Mouse (Mus musculus): ENCODE measurements around the gene Kel. TPM values are rescaled to one million over a fixed set of nuclear protein-coding genes. Genes with fewer than 3 reads are reported as not detected.

Kel gene
- polyA plus RNA-seq, 1 experiment from 2014 or later: 21.7 TPM

GRCm38 (mm10) chr6:41685596-41685995 lies 18.5 kb downstream of the Kel start:
- 90% methylated on average over 3 of the region's 3 CpGs for WGBS
- no peak overlapping the region for H3K4me2 ChIP-seq
- no peak for ATAC-seq (ENCODE audit: insufficient read depth, low FRiP score, low read depth)
- H3K4me1 ChIP-seq: no peaks in the 10 kb centered on the region
- no peak overlapping the region for H3K9ac ChIP-seq
- H3K27ac ChIP-seq: no peak overlapping the region
- H3K36me3 ChIP-seq: no peaks in the 10 kb centered on the region
- no peaks in the 10 kb centered on the region for H3K9me3 ChIP-seq
- no peak overlapping the region for H3K4me3 ChIP-seq (replicated peaks)
- no peaks in the 10 kb centered on the region for H3K27me3 ChIP-seq (replicated peaks)

DNA sequence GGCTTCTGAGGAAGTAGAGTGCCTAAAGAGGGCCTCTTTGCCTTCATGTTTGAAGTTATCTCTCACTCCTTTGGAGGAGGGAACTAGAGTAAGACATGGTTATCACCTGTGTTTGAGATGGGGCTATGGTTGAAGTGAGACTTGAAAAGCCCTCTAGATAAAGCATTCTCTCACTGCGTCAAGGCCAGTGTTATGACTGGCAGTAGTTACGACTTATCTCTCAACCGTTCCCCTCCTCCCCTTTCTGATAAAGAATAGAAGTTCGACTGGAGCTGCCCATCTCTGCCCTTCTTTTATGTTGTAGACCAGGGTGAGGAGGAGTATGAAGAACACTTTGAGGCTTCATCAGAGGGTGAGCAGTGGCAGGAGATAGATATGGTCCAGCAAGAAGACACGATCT lies 19.2 kb downstream of the Kel start:
- Histone ChIP-seq H3K4me1 (no peaks in the 10 kb centered on the region), H3K36me3 (no peaks in the 10 kb centered on the region), H3K4me3 (replicated peaks) (no peak overlapping the region), H3K4me2 (no peak overlapping the region), H3K9ac (no peak overlapping the region), H3K9me3 (no peaks in the 10 kb centered on the region), H3K27ac (no peak overlapping the region), H3K27me3 (replicated peaks) (no peaks in the 10 kb centered on the region)
- no peak for ATAC-seq (ENCODE audit: insufficient read depth, low FRiP score, low read depth)
- 79% methylated on average over 5 of the region's 5 CpGs for WGBS

DNA sequence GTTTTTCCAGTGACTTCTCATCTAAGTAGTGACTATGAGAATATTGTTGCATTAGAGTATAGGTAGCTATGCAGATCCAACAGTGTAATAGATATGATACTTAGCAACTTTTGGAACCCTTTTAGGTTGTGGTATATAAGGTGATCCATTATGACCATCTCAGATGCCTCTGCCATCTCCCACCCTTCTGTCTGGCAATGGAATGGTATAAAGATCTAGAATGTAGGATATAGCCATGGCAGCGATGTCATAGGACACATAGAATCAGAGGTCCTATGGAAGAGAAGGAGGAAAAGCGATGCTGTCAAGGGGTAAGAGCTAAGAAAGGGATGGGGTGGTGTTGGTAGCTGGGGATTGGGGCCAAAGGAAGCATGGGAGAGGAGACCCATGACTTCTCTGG lies 20.0 kb downstream of the Kel start, which contains the start of gene Llcfc1:
Gene Llcfc1 (plus strand): TSS at position 301 of the 400 bp plus-strand sequence.
- Histone ChIP-seq H3K27me3 (replicated peaks) (no peaks in the 10 kb centered on the region), H3K4me2 (no peak within 1 kb of the TSS), H3K4me3 (replicated peaks) (no peak within 1 kb of the TSS), H3K36me3 (no peaks in the 10 kb centered on the region), H3K9me3 (no peaks in the 10 kb centered on the region), H3K4me1 (no peaks in the 10 kb centered on the region), H3K27ac (no peak within 1 kb of the TSS), H3K9ac (no peak within 1 kb of the TSS)
- 79% methylated on average over 2 of the region's 2 CpGs for WGBS
- ATAC-seq (ENCODE audit: insufficient read depth, low FRiP score, low read depth): no peak

DNA sequence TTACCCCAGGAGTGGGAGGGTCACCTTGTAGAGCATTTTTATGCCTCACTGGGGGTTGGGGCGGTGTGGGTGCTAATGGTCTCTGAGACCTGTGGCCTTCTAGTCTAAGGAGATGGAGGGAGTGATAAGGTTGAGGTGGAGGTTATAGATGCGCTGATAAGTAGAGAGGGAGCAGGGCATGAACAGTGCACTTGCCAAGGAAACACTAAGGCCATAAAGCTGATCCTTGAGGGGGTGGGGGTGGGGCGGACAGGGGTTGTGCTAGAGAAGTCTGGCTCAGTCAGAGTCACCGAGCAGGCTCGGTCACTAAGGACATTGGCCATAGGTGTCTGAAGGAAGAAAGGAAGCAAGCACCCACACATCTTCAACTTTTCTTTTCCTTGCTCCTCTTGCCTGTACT lies 22.5 kb downstream of the Kel start:
- ATAC-seq (ENCODE audit: insufficient read depth, low FRiP score, low read depth): no peak
- Histone ChIP-seq H3K36me3 (no peaks in the 10 kb centered on the region), H3K9ac (no peak overlapping the region), H3K27me3 (replicated peaks) (no peaks in the 10 kb centered on the region), H3K27ac (no peak overlapping the region), H3K4me2 (no peak overlapping the region), H3K4me1 (no peaks in the 10 kb centered on the region), H3K9me3 (no peaks in the 10 kb centered on the region), H3K4me3 (replicated peaks) (no peak overlapping the region)
- 71% methylated on average over 5 of the region's 5 CpGs for WGBS

- no peaks in the 10 kb centered on the region for H3K27me3 ChIP-seq (replicated peaks)
- H3K9me3 ChIP-seq: no peaks in the 10 kb centered on the region
- no peaks in the 10 kb centered on the region for H3K4me1 ChIP-seq
- no peak for ATAC-seq (ENCODE audit: insufficient read depth, low FRiP score, low read depth)
- H3K36me3 ChIP-seq: no peaks in the 10 kb centered on the region
- WGBS: 72% methylated on average over 1 of the region's 1 CpGs
- H3K4me3 ChIP-seq (replicated peaks): no peak within 1 kb of the TSS
- H3K9ac ChIP-seq: no peak within 1 kb of the TSS
- no peak within 1 kb of the TSS for H3K4me2 ChIP-seq
- H3K27ac ChIP-seq: no peak within 1 kb of the TSS
These were observed 23.5 kb downstream of the Kel start, which contains the start of gene Trpv5 for GRCm38 (mm10) chr6:41680669-41681068. TSS of gene Trpv5 (minus strand) at chr6:41680769.

GRCm38 (mm10) chr6:41676530-41676929 lies 27.6 kb downstream of the Kel start:
- ATAC-seq (ENCODE audit: insufficient read depth, low FRiP score, low read depth): no peak
- Histone ChIP-seq H3K4me3 (replicated peaks) (no peak overlapping the region), H3K9ac (no peak overlapping the region), H3K4me1 (no peaks in the 10 kb centered on the region), H3K27me3 (replicated peaks) (no peaks in the 10 kb centered on the region), H3K27ac (no peak overlapping the region), H3K9me3 (no peaks in the 10 kb centered on the region), H3K36me3 (no peaks in the 10 kb centered on the region), H3K4me2 (no peak overlapping the region)
- 91% methylated on average over 2 of the region's 2 CpGs for WGBS

GRCm38 (mm10) chr6:41662320-41662719 lies 41.8 kb downstream of the Kel start:
- no peak overlapping the region for H3K27ac ChIP-seq
- H3K9me3 ChIP-seq: no peaks in the 10 kb centered on the region
- no peak for ATAC-seq (ENCODE audit: insufficient read depth, low FRiP score, low read depth)
- 27% methylated on average over 2 of the region's 2 CpGs for WGBS
- H3K9ac ChIP-seq: no peak overlapping the region
- no peaks in the 10 kb centered on the region for H3K36me3 ChIP-seq
- no peaks in the 10 kb centered on the region for H3K4me1 ChIP-seq
- no peak overlapping the region for H3K4me3 ChIP-seq (replicated peaks)
- no peaks in the 10 kb centered on the region for H3K27me3 ChIP-seq (replicated peaks)
- no peak overlapping the region for H3K4me2 ChIP-seq

DNA sequence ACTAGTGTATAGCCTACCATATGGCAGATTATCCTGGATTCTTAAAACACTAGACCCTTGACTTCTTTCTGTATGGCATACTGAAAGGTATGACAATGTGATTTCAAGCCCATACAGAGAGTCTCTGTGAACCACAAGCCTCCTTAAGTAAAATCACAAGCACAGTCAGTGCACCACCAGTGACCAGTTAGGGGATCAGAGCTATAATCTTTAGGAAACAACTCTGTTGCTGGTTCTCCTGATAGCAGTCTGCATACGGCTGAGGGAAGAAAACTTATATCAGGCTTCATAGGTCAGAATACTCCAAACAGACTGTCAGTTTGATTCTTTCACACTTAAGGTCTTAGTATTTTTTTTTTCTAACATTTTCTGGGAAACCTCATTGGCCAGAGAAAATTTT lies 45.7 kb downstream of the Kel start:
- H3K27ac ChIP-seq: no peak overlapping the region
- no peak for ATAC-seq (ENCODE audit: insufficient read depth, low FRiP score, low read depth)

DNA sequence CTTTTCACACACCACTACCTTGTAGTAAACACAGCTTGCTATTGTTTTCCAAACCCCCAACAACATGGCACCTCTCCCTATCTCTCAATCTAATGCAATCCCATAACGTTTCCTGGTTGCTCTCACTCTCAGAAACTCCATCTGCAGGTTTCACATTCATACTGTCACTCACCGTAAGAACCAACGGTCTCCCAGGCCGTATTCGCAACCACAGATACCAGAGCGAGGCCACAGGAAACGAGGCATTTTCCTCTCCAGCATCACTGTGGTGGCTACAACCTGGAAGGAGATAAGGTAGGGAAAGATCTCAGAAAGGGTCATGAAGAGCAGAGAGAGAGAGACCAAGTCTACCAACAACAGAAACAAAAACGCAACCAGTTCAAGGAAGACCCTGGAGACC lies 49.5 kb downstream of the Kel start:
- Histone ChIP-seq H3K9ac (no peak overlapping the region), H3K27me3 (replicated peaks) (no peaks in the 10 kb centered on the region), H3K4me2 (no peak overlapping the region), H3K27ac (no peak overlapping the region), H3K4me3 (replicated peaks) (no peak overlapping the region), H3K9me3 (no peaks in the 10 kb centered on the region), H3K36me3 (no peaks in the 10 kb centered on the region), H3K4me1 (no peaks in the 10 kb centered on the region)
- 72% methylated on average over 8 of the region's 8 CpGs for WGBS
- no peak for ATAC-seq (ENCODE audit: insufficient read depth, low FRiP score, low read depth)

More for the DNA sequence above, 45.7 kb downstream of the Kel start:
- Histone ChIP-seq H3K4me2 (no peak overlapping the region), H3K36me3 (no peaks in the 10 kb centered on the region), H3K4me1 (no peaks in the 10 kb centered on the region), H3K9me3 (no peaks in the 10 kb centered on the region), H3K4me3 (replicated peaks) (no peak overlapping the region), H3K9ac (no peak overlapping the region), H3K27me3 (replicated peaks) (no peaks in the 10 kb centered on the region)
- 56% methylated on average over 1 of the region's 1 CpGs for WGBS

- no peak overlapping the region for H3K4me2 ChIP-seq
- H3K4me3 ChIP-seq (replicated peaks): no peak overlapping the region
- H3K27me3 ChIP-seq (replicated peaks): no peaks in the 10 kb centered on the region
- H3K9me3 ChIP-seq: no peaks in the 10 kb centered on the region
- no peak for ATAC-seq (ENCODE audit: insufficient read depth, low FRiP score, low read depth)
- WGBS: 92% methylated on average over 5 of the region's 5 CpGs
- no peaks in the 10 kb centered on the region for H3K4me1 ChIP-seq
- H3K9ac ChIP-seq: no peak overlapping the region
- no peak overlapping the region for H3K27ac ChIP-seq
- H3K36me3 ChIP-seq: no peaks in the 10 kb centered on the region
These were observed 51.0 kb downstream of the Kel start for GRCm38 (mm10) chr6:41653173-41653572.

- H3K36me3 ChIP-seq: no peaks in the 10 kb centered on the region
- ATAC-seq (ENCODE audit: insufficient read depth, low FRiP score, low read depth): no peak
- H3K4me2 ChIP-seq: no peak overlapping the region
- no peak overlapping the region for H3K9ac ChIP-seq
- no peak overlapping the region for H3K27ac ChIP-seq
- no peak overlapping the region for H3K4me3 ChIP-seq (replicated peaks)
- no peaks in the 10 kb centered on the region for H3K27me3 ChIP-seq (replicated peaks)
- no peaks in the 10 kb centered on the region for H3K4me1 ChIP-seq
- H3K9me3 ChIP-seq: no peaks in the 10 kb centered on the region
These were observed 57.5 kb downstream of the Kel start for GRCm38 (mm10) chr6:41646672-41647071.

- H3K4me1 ChIP-seq: no peaks in the 10 kb centered on the region
- WGBS: 82% methylated on average over 3 of the region's 3 CpGs
- no peak for ATAC-seq (ENCODE audit: insufficient read depth, low FRiP score, low read depth)
- no peaks in the 10 kb centered on the region for H3K9me3 ChIP-seq
- no peak overlapping the region for H3K27ac ChIP-seq
- H3K4me3 ChIP-seq (replicated peaks): no peak overlapping the region
- no peak overlapping the region for H3K4me2 ChIP-seq
- H3K9ac ChIP-seq: no peak overlapping the region
- H3K36me3 ChIP-seq: no peaks in the 10 kb centered on the region
- H3K27me3 ChIP-seq (replicated peaks): no peaks in the 10 kb centered on the region
These were observed 57.9 kb downstream of the Kel start for GRCm38 (mm10) chr6:41646220-41646619.

- H3K36me3 ChIP-seq: no peaks in the 10 kb centered on the region
- peak overlapping the region; percentile 40; the same call in 1 of the 2 replicates for H3K27ac ChIP-seq
- no peaks in the 10 kb centered on the region for H3K4me1 ChIP-seq
- H3K9me3 ChIP-seq: no peaks in the 10 kb centered on the region
- no peak overlapping the region for H3K9ac ChIP-seq
- H3K27me3 ChIP-seq (replicated peaks): no peaks in the 10 kb centered on the region
- H3K4me2 ChIP-seq: no peak overlapping the region
- H3K4me3 ChIP-seq (replicated peaks): no peak overlapping the region
- WGBS: 89% methylated on average over 3 of the region's 3 CpGs
- no peak; the same call in 1 of the 2 replicates for ATAC-seq (ENCODE audit: insufficient read depth, low FRiP score, low read depth)
These were observed 60.9 kb downstream of the Kel start for GRCm38 (mm10) chr6:41643227-41643626.
